Mouse (Mus musculus) heart, embryonic 15.5 days (tissue): Measurements from ENCODE around the gene Tgfbr3l. TPM values are rescaled to one million over a fixed set of nuclear protein-coding genes. Genes with fewer than 3 reads are reported as not detected.

Experiments
- ATAC-seq: fragments of 200-750 bp; cut with Nextera tagmentation; replicated peaks from 2 replicates; pipeline ENCODE4 v1.8.0; 2017; ENCODE audit warnings: low read depth, moderate TSS enrichment; ENCODE audit not compliant: insufficient number of reproducible peaks, insufficient read depth, low FRiP score
- H3K27ac ChIP-seq: fragments of 300-500 bp; sonication (generic); 2 replicates; pipeline ENCODE4 v1.5.1; 2015; ENCODE audit warnings: mild to moderate bottlenecking, inconsistent platforms
- H3K27me3 ChIP-seq: fragments of 300-500 bp; sonication (generic); 2 replicates; pipeline ENCODE4 v1.6.1; 2015; ENCODE audit warnings: inconsistent platforms
- H3K36me3 ChIP-seq: fragments of 300-500 bp; sonication (generic); 2 replicates; pipeline ENCODE4 v1.6.1; 2015; ENCODE audit warnings: mild to moderate bottlenecking, inconsistent platforms
- H3K4me1 ChIP-seq: fragments of 300-500 bp; sonication (generic); replicated peaks from 2 replicates; pipeline ENCODE4 v1.6.1; 2015; ENCODE audit warnings: inconsistent platforms
- H3K4me2 ChIP-seq: fragments of 300-500 bp; sonication (generic); 2 replicates; pipeline ENCODE4 v1.6.1; 2015; ENCODE audit warnings: inconsistent platforms, mild to moderate bottlenecking, moderate library complexity
- H3K4me3 ChIP-seq: fragments of 300-500 bp; sonication (generic); 2 replicates; pipeline ENCODE4 v1.5.1; 2015; ENCODE audit warnings: mild to moderate bottlenecking, inconsistent platforms
- H3K9ac ChIP-seq: fragments of 300-500 bp; sonication (generic); 2 replicates; pipeline ENCODE4 v1.6.1; 2015; ENCODE audit warnings: mild to moderate bottlenecking, inconsistent platforms
- H3K9me3 ChIP-seq: fragments of 300-500 bp; sonication (generic); replicated peaks from 2 replicates; pipeline ENCODE4 v1.6.1; 2016; ENCODE audit warnings: inconsistent platforms
- WGBS: fragments of 180-500 bp; shearing (Covaris S2); methylation state at CpG from one replicate; pipeline ENCODE4 v1.1.7; 2015; ENCODE audit warnings: mixed read lengths; 5-methylcytosine and 5-hydroxymethylcytosine counted together
- polyA plus RNA-seq: library from polyadenylated mRNA; unstranded; fragments of >200 nt; fragmentation: Nextera tagmentation; extraction: Ambion mirVana; gene quantifications from 2 replicates; pipeline ENCODE4 v1.2.1, GENCODE M21; 2015

Tgfbr3l gene
- polyA plus RNA-seq, 1 experiment from 2014 or later, result 3.3 TPM

- ATAC-seq, result peak; percentile 93
- Histone ChIP-seq H3K4me3 (peak within 1 kb of the TSS; percentile 79), H3K4me1 (peaks cover 13% of the 10 kb centered on the region), H3K4me2 (peak within 1 kb of the TSS; percentile 82), H3K27ac (peak within 1 kb of the TSS; percentile 79), H3K36me3 (peaks cover 32% of the 10 kb centered on the region), H3K9ac (peak within 1 kb of the TSS; percentile 80), H3K27me3 (no peaks in the 10 kb centered on the region), H3K9me3 (no peaks in the 10 kb centered on the region)
- WGBS, result under 1% methylated on average over 39 of the region's 39 CpGs
Measured at GRCm38 (mm10) chr8:4275275-4276110, 27.5 kb downstream of the Tgfbr3l start, which contains the start of gene Timm44. Gene Timm44, minus strand, starts transcription at chr8:4275913.

- Histone ChIP-seq H3K27ac (peak overlapping the region; percentile 79), H3K4me2 (peak overlapping the region; percentile 82), H3K4me1 (peaks cover 13% of the 10 kb centered on the region), H3K9ac (peak overlapping the region; percentile 80), H3K9me3 (no peaks in the 10 kb centered on the region), H3K36me3 (peaks cover 26% of the 10 kb centered on the region), H3K27me3 (no peaks in the 10 kb centered on the region), H3K4me3 (peak overlapping the region; percentile 79)
- ATAC-seq, result no peak; the same call in 1 of the 2 replicates
- 25% methylated on average over 9 of the region's 9 CpGs for WGBS
Measured at GRCm38 (mm10) chr8:4276111-4276465, 28.1 kb downstream of the Tgfbr3l start.

- no peak overlapping the region for H3K4me2 ChIP-seq
- no peak overlapping the region for H3K4me3 ChIP-seq
- no peaks in the 10 kb centered on the region for H3K9me3 ChIP-seq
- ATAC-seq, result no peak
- H3K27me3 ChIP-seq, result no peaks in the 10 kb centered on the region
- H3K27ac ChIP-seq, result no peak overlapping the region
- no peaks in the 10 kb centered on the region for H3K4me1 ChIP-seq
- WGBS, result 91% methylated on average over 5 of the region's 5 CpGs
- peaks cover 95% of the 10 kb centered on the region for H3K36me3 ChIP-seq
- H3K9ac ChIP-seq, result no peak overlapping the region
Measured at GRCm38 (mm10) chr8:4292738-4293137, 44.7 kb downstream of the Tgfbr3l start.

- Histone ChIP-seq H3K36me3 (peaks cover 89% of the 10 kb centered on the region), H3K4me2 (no peak overlapping the region), H3K4me1 (no peaks in the 10 kb centered on the region), H3K27me3 (no peaks in the 10 kb centered on the region), H3K9me3 (no peaks in the 10 kb centered on the region), H3K9ac (no peak overlapping the region), H3K4me3 (no peak overlapping the region), H3K27ac (no peak overlapping the region)
- no peak for ATAC-seq
- WGBS, result 70% methylated on average over 4 of the region's 4 CpGs
Measured at GRCm38 (mm10) chr8:4297822-4298221, 49.8 kb downstream of the Tgfbr3l start.

Other genes starting within 250 kb of the Tgfbr3l start
- not detected in 2 replicates for gene Cd209f, start 142.4 kb upstream of the Tgfbr3l start, polyA plus RNA-seq
- gene Cd209g, start 114.1 kb upstream of the Tgfbr3l start, polyA plus RNA-seq, result not detected in 2 replicates
- 12.9 and 18.3 TPM in 2 replicates for gene Evi5l, start 81.6 kb upstream of the Tgfbr3l start, polyA plus RNA-seq
- gene Prr36, start 30.8 kb upstream of the Tgfbr3l start, polyA plus RNA-seq, result 0.44 and 0.95 TPM in 2 replicates
- 0.11 and 0.49 TPM in 2 replicates for gene Lrrc8e, start 21.4 kb upstream of the Tgfbr3l start, polyA plus RNA-seq
- 21.0 and 24.6 TPM in 2 replicates for gene Map2k7, start 9.5 kb upstream of the Tgfbr3l start, polyA plus RNA-seq
- gene Gm49320, start 9.3 kb upstream of the Tgfbr3l start, polyA plus RNA-seq, result 0.34 and 0.79 TPM in 2 replicates
- gene Snapc2, start 4.9 kb downstream of the Tgfbr3l start, polyA plus RNA-seq, result 37.7 and 47.0 TPM in 2 replicates
- 27.8 and 37.3 TPM in 2 replicates for gene Ctxn1, start 11.1 kb downstream of the Tgfbr3l start, polyA plus RNA-seq
- gene Timm44, start 27.7 kb downstream of the Tgfbr3l start, polyA plus RNA-seq, result 59.5 and 60.2 TPM in 2 replicates
- gene Ccl25, start 77.0 kb downstream of the Tgfbr3l start, polyA plus RNA-seq, result 15.7 and 63.4 TPM in 2 replicates
- 160 and 165 TPM in 2 replicates for gene Elavl1, start 77.2 kb downstream of the Tgfbr3l start, polyA plus RNA-seq
- 37.1 and 41.8 TPM in 2 replicates for gene Cers4, start 244.8 kb downstream of the Tgfbr3l start, polyA plus RNA-seq